Mouse (Mus musculus) 3T3-L1 (cell line): ENCODE measurements around the gene Rhox4e.
"Not testable (repeated sequence)": the region's sequence is repeated elsewhere in the genome, so short reads cannot be mapped to it uniquely, and the experiment has no call there.

Experiments
- DNase-seq: peaks from one replicate; pipeline ENCODE4 v3.0.0-alpha.2; 2015; ENCODE audit warnings: low read depth, low spot score

Rhox4e gene

GRCm38 (mm10) chrX:37557112-37557511 lies at the start of gene Rhox4e:
Gene Rhox4e, plus strand, starts transcription at chrX:37557412.
- not testable (repeated sequence) for DNase-seq

- DNase-seq = not testable (repeated sequence)
Measured at GRCm38 (mm10) chrX:37514059-37514458, 43.2 kb upstream of the Rhox4e start, which contains the start of gene Rhox4d. Gene Rhox4d, plus strand, starts transcription at chrX:37514359.

- DNase-seq = not testable (repeated sequence)
Measured at GRCm38 (mm10) chrX:37530152-37530551, 27.1 kb upstream of the Rhox4e start, which contains the start of gene Rhox2e. Gene Rhox2e, plus strand, starts transcription at chrX:37530452.

- not testable (repeated sequence) for DNase-seq
Measured at GRCm38 (mm10) chrX:37541719-37542118, 15.5 kb upstream of the Rhox4e start, which contains the start of gene Rhox3e. Gene Rhox3e, plus strand, starts transcription at chrX:37542019.

- DNase-seq = not testable (repeated sequence)
Measured at GRCm38 (mm10) chrX:37571105-37571504, 13.9 kb downstream of the Rhox4e start, which contains the start of gene Rhox2f. Gene Rhox2f, plus strand, starts transcription at chrX:37571405.

GRCm38 (mm10) chrX:37572638-37573037 lies 15.4 kb downstream of the Rhox4e start:
- peak; percentile 84 for DNase-seq

GRCm38 (mm10) chrX:37580692-37581091 lies 23.5 kb downstream of the Rhox4e start, which contains the start of gene Rhox3f:
Gene Rhox3f, plus strand, starts transcription at chrX:37580992.
- not testable (repeated sequence) for DNase-seq

GRCm38 (mm10) chrX:37607604-37608003 lies 50.4 kb downstream of the Rhox4e start, which contains the start of gene Rhox4f:
Gene Rhox4f, minus strand, starts transcription at chrX:37607704.
- DNase-seq = not testable (repeated sequence)
